Mouse (Mus musculus) liver, postnatal 0 days (tissue): ENCODE results near the gene Filip1. TPM values are rescaled to one million over a fixed set of nuclear protein-coding genes. Genes with fewer than 3 reads are reported as not detected.

ENCODE experiments used
- ATAC-seq: fragments of 200-750 bp; cut with Nextera tagmentation; 2 replicates; pipeline ENCODE4 v1.8.0; 2017; ENCODE audit warnings: mild to moderate bottlenecking, moderate library complexity
- DNase-seq: peaks from one replicate; pipeline ENCODE4 v3.0.0-alpha.2; 2016
- H3K27ac ChIP-seq: fragments of 300-500 bp; sonication (generic); 2 replicates; pipeline ENCODE4 v1.5.1; 2014; ENCODE audit warnings: antibody characterized with exemption, moderate library complexity, mild to moderate bottlenecking, low read depth
- H3K27me3 ChIP-seq: fragments of 300-500 bp; sonication (generic); 2 replicates; pipeline ENCODE4 v1.6.1; 2014; ENCODE audit warnings: low read length, control low read depth, mixed read lengths; ENCODE audit not compliant: insufficient read depth
- H3K36me3 ChIP-seq: fragments of 300-500 bp; sonication (generic); replicated peaks from 2 replicates; pipeline ENCODE4 v1.6.1; 2014; ENCODE audit warnings: mild to moderate bottlenecking, control low read depth, low read length, moderate library complexity, mixed read lengths; ENCODE audit not compliant: insufficient read depth
- H3K4me1 ChIP-seq: fragments of 300-500 bp; sonication (generic); 2 replicates; pipeline ENCODE4 v1.6.1; 2014; ENCODE audit warnings: antibody characterized with exemption, mild to moderate bottlenecking, control low read depth; ENCODE audit not compliant: insufficient read depth
- H3K4me2 ChIP-seq: fragments of 300-500 bp; sonication (generic); 2 replicates; pipeline ENCODE4 v1.6.1; 2014; ENCODE audit warnings: low read depth, mild to moderate bottlenecking, low read length, moderate library complexity, mixed read lengths
- H3K4me3 ChIP-seq: fragments of 300-500 bp; sonication (generic); 2 replicates; pipeline ENCODE4 v1.5.1; 2014; ENCODE audit warnings: low read depth, low read length
- H3K9ac ChIP-seq: fragments of 300-500 bp; sonication (generic); replicated peaks from 2 replicates; pipeline ENCODE4 v1.6.1; 2014; ENCODE audit warnings: mild to moderate bottlenecking, moderate library complexity
- H3K9me3 ChIP-seq: fragments of 300-500 bp; sonication (generic); 2 replicates; pipeline ENCODE4 v1.6.1; 2016; ENCODE audit warnings: mild to moderate bottlenecking, control low read depth, low read length, mixed read lengths
- CTCF ChIP-seq: sonication (generic); IDR thresholded peaks from 2 replicates; pipeline ENCODE4 v1.5.1; 2016; ENCODE audit warnings: antibody characterized with exemption, low read depth
- EP300 ChIP-seq: IDR thresholded peaks from 2 replicates; pipeline ENCODE4 v1.6.1; 2016; ENCODE audit warnings: antibody characterized with exemption, low read depth, mild to moderate bottlenecking
- WGBS: fragments of 180-500 bp; shearing (Covaris S2); extraction: QIAGEN DNeasy Blood & Tissue Kit; methylation state at CpG from one replicate; pipeline ENCODE4 v1.1.7; 2014; ENCODE audit not compliant: insufficient replicate concordance; 5-methylcytosine and 5-hydroxymethylcytosine counted together
- polyA plus RNA-seq: library from polyadenylated mRNA; unstranded; fragments of >200 nt; fragmentation: Nextera tagmentation; extraction: Ambion mirVana; gene quantifications from 2 replicates; pipeline ENCODE4 v1.2.1, GENCODE M21; 2015

Filip1 gene
- polyA plus RNA-seq, 1 experiment from 2014 or later, result 1.2 TPM

- H3K9ac ChIP-seq, result no peak overlapping the region
- H3K36me3 ChIP-seq, result no peaks in the 10 kb centered on the region
- H3K9me3 ChIP-seq, result no peaks in the 10 kb centered on the region
- no peaks in the 10 kb centered on the region for H3K4me1 ChIP-seq
- no peak for TF ChIP-seq EP300
- no peak for TF ChIP-seq CTCF
- no peak for ATAC-seq
- H3K27ac ChIP-seq, result no peak overlapping the region
- 77% methylated on average over 6 of the region's 6 CpGs for WGBS
- no peak overlapping the region for H3K4me2 ChIP-seq
- no peaks in the 10 kb centered on the region for H3K27me3 ChIP-seq
- no peak overlapping the region for H3K4me3 ChIP-seq
- DNase-seq, result no peak
These were observed 170.0 kb downstream of the Filip1 start for GRCm38 (mm10) chr9:79842615-79843014.

GRCm38 (mm10) chr9:79842028-79842427, 170.6 kb downstream of the Filip1 start:
- H3K4me2 ChIP-seq, result no peak overlapping the region
- TF ChIP-seq EP300 (no peak), CTCF (no peak)
- no peak overlapping the region for H3K9ac ChIP-seq
- H3K4me1 ChIP-seq, result no peaks in the 10 kb centered on the region
- ATAC-seq, result no peak
- H3K27ac ChIP-seq, result no peak overlapping the region
- H3K27me3 ChIP-seq, result no peaks in the 10 kb centered on the region
- no peak overlapping the region for H3K4me3 ChIP-seq
- no peaks in the 10 kb centered on the region for H3K9me3 ChIP-seq
- DNase-seq, result no peak
- H3K36me3 ChIP-seq, result no peaks in the 10 kb centered on the region

GRCm38 (mm10) chr9:79831294-79831693, 181.4 kb downstream of the Filip1 start:
- no peak overlapping the region for H3K27ac ChIP-seq
- H3K4me1 ChIP-seq, result no peaks in the 10 kb centered on the region
- no peaks in the 10 kb centered on the region for H3K9me3 ChIP-seq
- no peak overlapping the region for H3K4me2 ChIP-seq
- no peak for DNase-seq
- H3K36me3 ChIP-seq, result no peaks in the 10 kb centered on the region
- H3K4me3 ChIP-seq, result no peak overlapping the region
- no peak overlapping the region for H3K9ac ChIP-seq
- no peaks in the 10 kb centered on the region for H3K27me3 ChIP-seq
- no peak for ATAC-seq
- TF ChIP-seq EP300 (no peak), CTCF (no peak)
- WGBS, result 74% methylated on average over 1 of the region's 1 CpGs

- Histone ChIP-seq H3K4me1 (no peaks in the 10 kb centered on the region), H3K27ac (no peak overlapping the region), H3K4me3 (no peak overlapping the region), H3K36me3 (no peaks in the 10 kb centered on the region), H3K9me3 (no peaks in the 10 kb centered on the region), H3K4me2 (no peak overlapping the region), H3K27me3 (no peaks in the 10 kb centered on the region), H3K9ac (no peak overlapping the region)
- ATAC-seq (no peak), DNase-seq (no peak)
- no peak for TF ChIP-seq CTCF
- no peak for TF ChIP-seq EP300
- 46% methylated on average over 4 of the region's 4 CpGs for WGBS
These were observed 181.8 kb downstream of the Filip1 start for GRCm38 (mm10) chr9:79830874-79831273.

GRCm38 (mm10) chr9:79829842-79830800, 182.5 kb downstream of the Filip1 start:
- DNase-seq, result no peak
- H3K9ac ChIP-seq, result no peak overlapping the region
- no peak overlapping the region for H3K4me3 ChIP-seq
- ATAC-seq, result no peak
- H3K27me3 ChIP-seq, result no peaks in the 10 kb centered on the region
- H3K4me2 ChIP-seq, result no peak overlapping the region
- no peak overlapping the region for H3K27ac ChIP-seq
- TF ChIP-seq EP300 (no peak), CTCF (no peak)
- H3K36me3 ChIP-seq, result no peaks in the 10 kb centered on the region
- no peaks in the 10 kb centered on the region for H3K9me3 ChIP-seq
- WGBS, result 63% methylated on average over 23 of the region's 23 CpGs
- no peaks in the 10 kb centered on the region for H3K4me1 ChIP-seq

- H3K27me3 ChIP-seq, result no peaks in the 10 kb centered on the region
- no peaks in the 10 kb centered on the region for H3K36me3 ChIP-seq
- no peak overlapping the region for H3K27ac ChIP-seq
- no peak overlapping the region for H3K4me2 ChIP-seq
- no peaks in the 10 kb centered on the region for H3K9me3 ChIP-seq
- H3K4me1 ChIP-seq, result no peaks in the 10 kb centered on the region
- no peak overlapping the region for H3K9ac ChIP-seq
- no peak overlapping the region for H3K4me3 ChIP-seq
- 66% methylated on average over 2 of the region's 2 CpGs for WGBS
- ATAC-seq (no peak), DNase-seq (no peak)
- no peak for TF ChIP-seq CTCF
- TF ChIP-seq EP300, result no peak
These were observed 185.6 kb downstream of the Filip1 start for GRCm38 (mm10) chr9:79827072-79827471.
